Mouse (Mus musculus): ENCODE results near the gene Sema4g. TPM values are rescaled to one million over a fixed set of nuclear protein-coding genes. Genes with fewer than 3 reads are reported as not detected.

Sema4g gene
- total RNA-seq, 1 experiment, result 3.8 TPM

- Histone ChIP-seq H3K4me3 (ENCODE audit: insufficient read depth in 1 of 2, low read depth in 1 of 2, low read length in 2 of 2, poor library complexity in 1 of 2, severe bottlenecking in 1 of 2) (no peak overlapping the region), H3K36me3 (ENCODE audit: control insufficient read depth, insufficient read depth, low read length, poor library complexity, severe bottlenecking) (no peaks in the 10 kb centered on the region), H3K9me3 (ENCODE audit: control insufficient read depth, insufficient read depth, low read depth, low read length) (no peaks in the 10 kb centered on the region), H3K27ac (ENCODE audit: insufficient read depth, low read depth, low read length, poor library complexity, severe bottlenecking) (no peak overlapping the region), H3K4me1 (ENCODE audit: control insufficient read depth in 2 of 2, insufficient read depth in 2 of 2, low read length in 2 of 2, poor library complexity in 1 of 2) (peaks cover 6 to 30% of the 10 kb centered on the region in 2 experiments), H3K9ac (ENCODE audit: insufficient read depth, low read depth, low read length, poor library complexity, severe bottlenecking) (no peak overlapping the region)
- TF ChIP-seq ZC3H11A (IDR thresholded peaks at IDR 0.05; ENCODE audit: borderline replicate concordance, low read depth, low read length) (no peak), CHD2 (IDR thresholded peaks at IDR 0.05; ENCODE audit: low read depth, low read length) (no peak), HCFC1 (IDR thresholded peaks at IDR 0.05; ENCODE audit: borderline replicate concordance, insufficient read depth, low read length) (no peak), MAFK (IDR thresholded peaks at IDR 0.05; ENCODE audit: insufficient read depth, low read depth, low read length) (no peak), ZNF384 (IDR thresholded peaks at IDR 0.05; ENCODE audit: low read depth, low read length) (no peak)
- in situ Hi-C loops (cut with MboI; ENCODE audit: low sequenced_read_pairs in 2 of 2, unreplicated experiment in 2 of 2), result no loop called here
- DNase-seq (ENCODE audit: low read depth, low spot score), result no peak
Measured at GRCm38 (mm10) chr19:44988321-44988720, 580 bp upstream of the Sema4g start.

DNA sequence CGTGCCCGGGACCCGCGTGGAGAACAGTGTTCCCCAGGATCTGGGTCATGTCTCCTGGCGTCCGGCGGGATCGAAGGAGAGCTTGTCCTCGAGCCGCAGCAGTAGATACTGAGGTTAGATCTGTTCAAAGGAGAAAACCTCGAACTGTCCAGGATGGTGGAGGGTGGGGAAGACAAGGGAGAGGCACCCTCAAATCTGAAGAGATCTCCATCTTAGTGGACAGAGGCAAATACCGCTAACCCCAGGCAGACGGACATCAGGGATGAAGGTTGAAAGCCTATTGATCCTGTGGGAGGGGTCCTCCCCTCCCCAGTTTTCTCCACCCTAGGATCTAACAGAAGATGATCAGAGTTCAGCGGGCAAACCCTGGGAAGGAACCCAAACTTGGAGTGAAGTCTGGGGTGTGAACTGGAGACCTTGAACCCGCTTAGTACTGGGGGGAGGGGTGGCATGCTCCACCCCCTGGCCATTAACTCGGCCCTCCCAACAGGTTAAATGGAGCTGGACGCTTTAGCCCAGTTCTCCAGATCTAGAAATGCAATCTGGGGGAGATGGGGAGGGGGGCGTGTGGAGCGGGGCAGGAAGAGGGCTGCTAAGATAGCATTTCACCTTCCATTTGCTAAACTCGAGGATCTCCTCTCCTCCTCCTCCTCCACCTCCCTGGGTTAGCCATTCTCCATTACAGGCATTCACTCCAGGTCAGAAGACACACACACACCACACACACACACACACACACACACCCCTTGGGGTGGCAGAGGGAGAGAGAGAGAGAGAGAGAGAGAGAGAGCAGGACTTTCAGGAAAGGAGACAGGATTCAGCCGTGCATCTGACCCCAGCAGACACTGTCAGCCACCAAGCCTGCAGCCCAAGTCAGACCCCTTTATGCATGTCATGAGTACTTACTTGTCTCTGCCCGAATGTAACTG is 930 bp downstream of the Sema4g start:
- Histone ChIP-seq H3K9me3 (ENCODE audit: control insufficient read depth, insufficient read depth, low read depth, low read length) (no peaks in the 10 kb centered on the region), H3K4me3 (ENCODE audit: insufficient read depth in 1 of 2, low read depth in 1 of 2, low read length in 2 of 2, poor library complexity in 1 of 2, severe bottlenecking in 1 of 2) (peak overlapping the region; percentile 75 to 77), H3K27ac (ENCODE audit: insufficient read depth, low read depth, low read length, poor library complexity, severe bottlenecking) (no peak overlapping the region), H3K36me3 (ENCODE audit: control insufficient read depth, insufficient read depth, low read length, poor library complexity, severe bottlenecking) (no peaks in the 10 kb centered on the region), H3K4me1 (ENCODE audit: control insufficient read depth in 2 of 2, insufficient read depth in 2 of 2, low read length in 2 of 2, poor library complexity in 1 of 2) (peaks cover 6 to 30% of the 10 kb centered on the region in 2 experiments), H3K9ac (ENCODE audit: insufficient read depth, low read depth, low read length, poor library complexity, severe bottlenecking) (peak overlapping the region; percentile 59)
- in situ Hi-C loops (cut with MboI; ENCODE audit: low sequenced_read_pairs in 2 of 2, unreplicated experiment in 2 of 2), result no loop called here
- DNase-seq (ENCODE audit: low read depth, low spot score), result no peak
- TF ChIP-seq HCFC1 (IDR thresholded peaks at IDR 0.05; ENCODE audit: borderline replicate concordance, insufficient read depth, low read length) (no peak), CHD2 (IDR thresholded peaks at IDR 0.05; ENCODE audit: low read depth, low read length) (no peak), ZNF384 (IDR thresholded peaks at IDR 0.05; ENCODE audit: low read depth, low read length) (no peak), MAFK (IDR thresholded peaks at IDR 0.05; ENCODE audit: insufficient read depth, low read depth, low read length) (no peak), ZC3H11A (IDR thresholded peaks at IDR 0.05; ENCODE audit: borderline replicate concordance, low read depth, low read length) (no peak)

- no peak for TF ChIP-seq MAFK (IDR thresholded peaks at IDR 0.05; ENCODE audit: insufficient read depth, low read depth, low read length)
- TF ChIP-seq HCFC1 (IDR thresholded peaks at IDR 0.05; ENCODE audit: borderline replicate concordance, insufficient read depth, low read length), result no peak
- in situ Hi-C loops (cut with MboI; ENCODE audit: low sequenced_read_pairs in 2 of 2, unreplicated experiment in 2 of 2), result no loop called here
- Histone ChIP-seq H3K36me3 (ENCODE audit: control insufficient read depth, insufficient read depth, low read length, poor library complexity, severe bottlenecking) (no peaks in the 10 kb centered on the region), H3K4me3 (ENCODE audit: insufficient read depth in 1 of 2, low read depth in 1 of 2, low read length in 2 of 2, poor library complexity in 1 of 2, severe bottlenecking in 1 of 2) (no peak overlapping the region), H3K9me3 (ENCODE audit: control insufficient read depth, insufficient read depth, low read depth, low read length) (no peaks in the 10 kb centered on the region), H3K4me1 (ENCODE audit: control insufficient read depth in 2 of 2, insufficient read depth in 2 of 2, low read length in 2 of 2, poor library complexity in 1 of 2) (peaks cover 6 to 32% of the 10 kb centered on the region in 2 experiments), H3K27ac (ENCODE audit: insufficient read depth, low read depth, low read length, poor library complexity, severe bottlenecking) (no peak overlapping the region), H3K9ac (ENCODE audit: insufficient read depth, low read depth, low read length, poor library complexity, severe bottlenecking) (no peak overlapping the region)
- no peak for DNase-seq (ENCODE audit: low read depth, low spot score)
Measured at GRCm38 (mm10) chr19:44991031-44991430, 2.1 kb downstream of the Sema4g start.

- Histone ChIP-seq H3K4me1 (ENCODE audit: control insufficient read depth in 2 of 2, insufficient read depth in 2 of 2, low read length in 2 of 2, poor library complexity in 1 of 2) (peaks cover 6 to 36% of the 10 kb centered on the region in 2 experiments), H3K9me3 (ENCODE audit: control insufficient read depth, insufficient read depth, low read depth, low read length) (no peaks in the 10 kb centered on the region), H3K36me3 (ENCODE audit: control insufficient read depth, insufficient read depth, low read length, poor library complexity, severe bottlenecking) (no peaks in the 10 kb centered on the region), H3K4me3 (ENCODE audit: insufficient read depth in 1 of 2, low read depth in 1 of 2, low read length in 2 of 2, poor library complexity in 1 of 2, severe bottlenecking in 1 of 2) (no peak overlapping the region), H3K9ac (ENCODE audit: insufficient read depth, low read depth, low read length, poor library complexity, severe bottlenecking) (no peak overlapping the region), H3K27ac (ENCODE audit: insufficient read depth, low read depth, low read length, poor library complexity, severe bottlenecking) (no peak overlapping the region)
- DNase-seq (ENCODE audit: low read depth, low spot score), result no peak
- in situ Hi-C loops (cut with MboI; ENCODE audit: low sequenced_read_pairs in 2 of 2, unreplicated experiment in 2 of 2), result no loop called here
- TF ChIP-seq HCFC1 (IDR thresholded peaks at IDR 0.05; ENCODE audit: borderline replicate concordance, insufficient read depth, low read length) (no peak), CHD2 (IDR thresholded peaks at IDR 0.05; ENCODE audit: low read depth, low read length) (no peak), ZC3H11A (IDR thresholded peaks at IDR 0.05; ENCODE audit: borderline replicate concordance, low read depth, low read length) (no peak), ZNF384 (IDR thresholded peaks at IDR 0.05; ENCODE audit: low read depth, low read length) (no peak), MAFK (IDR thresholded peaks at IDR 0.05; ENCODE audit: insufficient read depth, low read depth, low read length) (no peak)
Measured at GRCm38 (mm10) chr19:44992246-44992645, 3.3 kb downstream of the Sema4g start.

All from ES-E14 (cell line).